Mouse (Mus musculus) megakaryocyte progenitor cell, adult 5-6 weeks (primary cell): ENCODE data around the gene Kctd15. TPM values are rescaled to one million over a fixed set of nuclear protein-coding genes. Genes with fewer than 3 reads are reported as not detected.
A peak's percentile ranks its signal among the peaks of the same experiment; 100 is the strongest.

Experiments used
- ATAC-seq: replicated peaks from 2 replicates; pipeline ENCODE4 v1.8.0; 2016; ENCODE audit warnings: mild to moderate bottlenecking, moderate TSS enrichment, inconsistent platforms; ENCODE audit not compliant: poor library complexity
- total RNA-seq, 2 experiments: library from RNA; stranded (forward) in 1 of 2; stranded (reverse) in 1 of 2; fragments of 157-497, 149-512 nt in 1 of 2; fragments of 200-1000 nt in 1 of 2; gene quantifications; 2 replicates each; pipeline versions ENCODE4 v1.2.3 to v1.2.4; 2015 to 2017

Kctd15 gene
- total RNA-seq, 2 experiments from 2014 or later, result 0.22 TPM; not detected in 1

GRCm38 (mm10) chr7:34630211-34631085 lies 26.1 kb downstream of the Kctd15 start:
- peak; percentile 74 for ATAC-seq

GRCm38 (mm10) chr7:34629702-34630210 lies 26.8 kb downstream of the Kctd15 start:
- no peak for ATAC-seq

- no peak for ATAC-seq
Measured at GRCm38 (mm10) chr7:34620411-34620810, 36.1 kb downstream of the Kctd15 start.

- ATAC-seq, result no peak
Measured at GRCm38 (mm10) chr7:34618141-34618890, 38.2 kb downstream of the Kctd15 start.

- ATAC-seq, result no peak
Measured at GRCm38 (mm10) chr7:34616275-34616674, 40.3 kb downstream of the Kctd15 start.

- ATAC-seq, result no peak
Measured at GRCm38 (mm10) chr7:34610445-34610844, 46.1 kb downstream of the Kctd15 start.

GRCm38 (mm10) chr7:34607334-34607970 lies 49.1 kb downstream of the Kctd15 start:
- no peak for ATAC-seq

GRCm38 (mm10) chr7:34606729-34607128 lies 49.8 kb downstream of the Kctd15 start:
- no peak for ATAC-seq

- ATAC-seq, result no peak
Measured at GRCm38 (mm10) chr7:34606051-34606450, 50.5 kb downstream of the Kctd15 start.

GRCm38 (mm10) chr7:34598576-34598975 lies 58.0 kb downstream of the Kctd15 start:
- no peak for ATAC-seq

- ATAC-seq, result no peak
Measured at GRCm38 (mm10) chr7:34597986-34598385, 58.5 kb downstream of the Kctd15 start.

- ATAC-seq, result no peak
Measured at GRCm38 (mm10) chr7:34596531-34597235, 59.8 kb downstream of the Kctd15 start.

- ATAC-seq, result no peak
Measured at GRCm38 (mm10) chr7:34595307-34595565, 61.3 kb downstream of the Kctd15 start.

- no peak for ATAC-seq
Measured at GRCm38 (mm10) chr7:34594501-34595306, 61.8 kb downstream of the Kctd15 start.

GRCm38 (mm10) chr7:34590711-34591110 lies 65.8 kb downstream of the Kctd15 start:
- no peak for ATAC-seq

Other genes starting within 250 kb of the Kctd15 start
- gene Chst8, start 156.0 kb upstream of the Kctd15 start, total RNA-seq (2015), result not detected in 2 replicates
- not detected in 2 replicates for gene Chst8, start 156.0 kb upstream of the Kctd15 start, total RNA-seq (2017)